Mouse (Mus musculus) heart, adult 8-10 months (tissue): Measurements from ENCODE around the gene Lamtor3. TPM values are rescaled to one million over a fixed set of nuclear protein-coding genes. Genes with fewer than 3 reads are reported as not detected.
"Not testable (repeated sequence)": the region's sequence is repeated elsewhere in the genome, so short reads cannot be mapped to it uniquely, and the experiment has no call there.

Experiments used
- DNase-seq: peaks from one replicate; pipeline ENCODE4 v3.0.0; 2022; ENCODE audit warnings: low spot score
- total RNA-seq, 4 experiments: library from RNA; stranded (reverse); gene quantifications; 2 replicates each; pipeline ENCODE4 v1.2.4; 2022

The Lamtor3 gene
- 100 to 1,000 TPM in 1 of 4 experiments, 10 to 100 TPM in 3; 87.5 to 104 (median 90.4) TPM for total RNA-seq

DNA sequence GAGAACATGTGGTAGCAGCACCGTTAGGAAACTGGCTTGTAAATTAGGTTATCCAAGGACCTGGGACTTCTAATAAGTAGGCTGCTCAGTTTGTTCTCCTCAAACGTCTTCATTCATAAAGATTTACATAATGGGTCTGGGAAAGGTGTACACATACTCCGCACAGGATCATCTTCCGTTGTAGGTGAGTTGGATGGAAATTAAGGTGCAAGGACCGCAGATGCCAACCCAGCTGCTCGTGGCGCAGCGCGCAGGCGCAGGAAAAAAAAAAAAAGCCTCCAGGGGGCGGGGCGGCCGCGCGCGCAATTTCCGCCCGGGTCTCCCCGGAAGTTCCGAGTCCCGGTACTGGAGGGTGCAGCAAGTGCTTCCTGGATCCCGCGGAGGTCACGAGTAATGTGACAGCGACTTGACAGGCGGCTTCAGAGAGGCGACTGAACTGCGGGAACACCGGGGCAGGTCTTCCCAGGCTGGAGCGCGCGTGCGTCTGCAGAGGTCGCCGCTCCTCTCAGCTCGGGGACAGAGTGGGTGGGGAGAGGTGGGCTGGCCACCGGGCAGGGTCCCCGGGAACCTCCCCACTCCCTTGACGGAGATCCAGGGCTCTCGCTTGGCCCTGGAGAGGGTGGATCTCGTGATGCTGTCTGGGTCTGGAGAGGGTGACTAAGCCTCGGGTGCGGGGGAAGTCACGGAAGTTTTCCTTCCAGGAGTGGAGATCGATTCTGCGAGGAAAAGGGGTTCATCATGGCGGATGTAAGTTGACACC, at the start of gene Lamtor3:
Gene Lamtor3 (plus strand): TSS at position 335 of the 760 bp plus-strand sequence.
- DNase-seq = peak; percentile 82

DNA sequence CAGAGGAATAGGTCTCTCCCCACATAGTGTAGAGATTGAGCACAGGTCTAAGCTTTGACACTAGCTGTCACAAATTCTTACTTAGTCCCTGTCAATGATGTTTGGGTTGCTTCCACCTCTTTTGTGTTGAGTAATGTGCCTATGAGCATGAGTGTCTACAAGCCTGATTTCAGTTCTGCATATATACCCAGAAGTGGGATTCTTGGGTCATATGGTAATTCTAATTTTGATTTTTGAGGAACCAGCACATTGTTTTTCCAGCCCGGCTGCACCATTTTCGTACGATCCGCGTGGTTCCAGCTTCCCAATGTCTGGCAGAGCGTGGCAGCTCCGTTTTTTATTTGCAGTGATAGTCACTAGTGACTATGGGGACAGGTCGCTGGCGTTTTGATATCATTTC, 48.9 kb upstream of the Lamtor3 start:
- DNase-seq = peak; percentile 6

DNA sequence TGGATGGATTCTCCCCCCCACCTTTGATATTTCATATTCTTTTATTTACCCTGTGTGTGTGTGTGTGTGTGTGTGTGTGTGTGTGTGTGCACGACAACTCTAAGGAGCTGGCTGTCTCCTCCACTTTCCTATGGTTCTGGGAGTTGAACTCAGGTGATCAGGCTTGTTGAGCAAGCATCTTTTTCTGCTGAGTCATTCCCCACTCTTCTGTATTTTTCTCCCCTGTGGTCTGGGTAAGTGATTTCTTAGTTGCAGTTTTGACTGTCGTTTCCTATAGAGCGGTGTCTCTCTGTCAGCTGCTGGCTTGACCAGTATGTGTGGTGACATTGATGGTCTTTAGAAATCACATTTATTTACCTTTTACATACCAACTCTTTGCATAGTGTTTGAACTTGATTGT, 39.0 kb upstream of the Lamtor3 start:
- no peak for DNase-seq

GRCm38 (mm10) chr3:137880109-137880748, 38.1 kb upstream of the Lamtor3 start:
- no peak for DNase-seq

- DNase-seq = no peak
Measured at GRCm38 (mm10) chr3:137881093-137881492, 37.2 kb upstream of the Lamtor3 start.

DNA sequence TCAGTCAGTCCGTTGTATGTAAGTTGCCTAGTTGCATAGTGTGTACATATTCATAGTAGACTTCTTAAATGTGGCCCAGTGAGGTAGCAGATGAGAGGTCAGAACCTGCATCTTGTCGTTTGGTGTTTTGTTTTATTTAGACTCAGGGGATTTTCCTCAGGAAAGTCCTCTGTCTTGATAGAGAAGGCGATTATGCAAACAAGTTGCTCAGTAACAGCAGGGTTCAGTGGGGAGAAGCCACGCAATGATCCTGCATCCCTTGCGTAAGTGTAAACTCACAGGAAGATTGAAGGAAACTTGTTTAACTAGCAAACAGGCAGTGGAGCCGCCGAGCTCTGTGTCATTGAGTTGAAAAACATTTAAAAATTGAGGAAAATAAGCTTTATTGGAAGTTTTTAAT, 30.3 kb upstream of the Lamtor3 start:
- DNase-seq = no peak

- DNase-seq = no peak
Measured at GRCm38 (mm10) chr3:137891089-137891488, 27.2 kb upstream of the Lamtor3 start.

- no peak for DNase-seq
Measured at GRCm38 (mm10) chr3:137892118-137892517, 26.2 kb upstream of the Lamtor3 start.

DNA sequence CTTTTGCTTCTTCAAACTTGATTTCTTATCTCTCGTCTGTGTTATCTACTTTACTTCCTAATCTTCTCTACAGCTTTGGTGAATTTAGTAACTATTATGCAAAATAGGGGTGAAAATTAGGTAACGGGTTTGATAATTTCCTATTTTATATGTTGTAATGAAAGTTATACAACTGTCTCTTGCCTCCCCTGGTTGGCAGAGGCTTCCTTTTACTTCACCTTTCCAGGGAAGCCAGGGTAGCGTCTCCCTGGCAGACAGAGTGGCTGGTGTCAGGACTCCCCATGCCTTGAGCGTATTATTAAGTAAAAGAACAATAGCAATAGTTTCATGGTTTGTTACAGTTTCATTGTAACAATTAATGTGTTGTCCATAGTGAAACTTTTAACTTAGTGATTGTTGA, 24.5 kb upstream of the Lamtor3 start:
- no peak for DNase-seq

GRCm38 (mm10) chr3:137895196-137895595, 23.1 kb upstream of the Lamtor3 start:
- no peak for DNase-seq

GRCm38 (mm10) chr3:137896386-137896785, 21.9 kb upstream of the Lamtor3 start:
- no peak for DNase-seq

- no peak for DNase-seq
Measured at GRCm38 (mm10) chr3:137896867-137897266, 21.4 kb upstream of the Lamtor3 start.

DNA sequence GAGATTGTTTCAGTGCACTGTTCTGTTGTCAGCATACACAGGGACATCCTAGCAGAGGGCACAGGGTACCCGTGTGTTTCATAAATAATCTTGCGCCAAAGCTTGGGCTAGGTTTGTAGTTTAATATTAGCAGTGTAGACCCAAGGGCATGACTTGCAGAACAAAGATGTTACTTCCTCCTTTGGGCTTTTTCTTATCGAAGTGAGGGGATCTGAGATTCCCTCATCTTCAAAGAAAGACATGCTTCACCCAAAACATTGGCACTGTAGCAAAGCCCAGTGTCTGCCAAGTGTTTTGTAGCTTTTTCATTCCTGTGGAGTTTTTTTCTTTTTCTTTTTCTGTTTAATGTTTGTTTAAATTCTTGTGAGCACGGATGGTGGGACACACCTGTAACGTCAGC, 20.6 kb upstream of the Lamtor3 start:
- no peak for DNase-seq

GRCm38 (mm10) chr3:137900149-137900548, 18.2 kb upstream of the Lamtor3 start:
- DNase-seq = no peak

DNA sequence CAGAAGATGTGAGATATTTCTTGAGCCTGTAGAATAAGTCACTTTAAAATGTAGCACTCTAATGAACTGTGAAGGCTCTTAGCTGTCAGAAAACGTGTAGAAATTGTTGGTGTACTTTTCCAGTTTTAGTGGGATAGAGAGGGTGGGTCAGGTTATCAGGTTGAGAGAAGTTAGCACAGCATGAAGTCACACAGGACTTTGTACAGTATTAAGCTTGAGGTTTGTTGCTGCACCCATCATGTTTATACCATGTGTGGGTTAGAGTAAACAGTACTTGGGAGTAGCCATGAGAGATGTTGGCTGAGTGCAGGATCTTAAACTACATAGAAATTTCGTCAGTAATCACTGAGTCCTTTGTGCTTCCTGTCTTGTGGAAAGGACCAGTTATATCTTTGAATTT, 5.2 kb upstream of the Lamtor3 start:
- DNase-seq = no peak

GRCm38 (mm10) chr3:137914567-137914966, 3.7 kb upstream of the Lamtor3 start:
- not testable (repeated sequence) for DNase-seq

- DNase-seq = no peak
Measured at GRCm38 (mm10) chr3:137917694-137918171, 573 bp upstream of the Lamtor3 start.

- no peak for DNase-seq
Measured at GRCm38 (mm10) chr3:137918932-137919311, 616 bp downstream of the Lamtor3 start.

DNA sequence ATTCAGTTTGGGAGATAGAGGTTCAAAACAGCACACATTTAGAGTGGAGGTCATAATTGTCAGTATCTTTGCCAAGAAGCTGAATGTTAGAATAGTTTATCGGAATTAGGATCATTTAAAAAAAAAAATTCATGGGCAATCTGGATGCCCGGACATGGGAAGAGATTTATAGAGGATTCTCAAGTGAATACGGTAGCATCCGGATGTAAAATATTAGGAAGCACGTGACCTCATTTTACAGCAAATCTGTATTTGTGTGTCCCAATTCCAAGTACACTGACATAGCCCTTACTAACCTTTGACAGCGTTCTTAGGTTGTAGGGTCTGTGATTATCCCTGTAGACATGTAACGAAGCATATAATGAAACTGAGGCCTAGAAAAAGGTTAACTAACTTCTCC, 1.1 kb downstream of the Lamtor3 start:
- no peak for DNase-seq

DNA sequence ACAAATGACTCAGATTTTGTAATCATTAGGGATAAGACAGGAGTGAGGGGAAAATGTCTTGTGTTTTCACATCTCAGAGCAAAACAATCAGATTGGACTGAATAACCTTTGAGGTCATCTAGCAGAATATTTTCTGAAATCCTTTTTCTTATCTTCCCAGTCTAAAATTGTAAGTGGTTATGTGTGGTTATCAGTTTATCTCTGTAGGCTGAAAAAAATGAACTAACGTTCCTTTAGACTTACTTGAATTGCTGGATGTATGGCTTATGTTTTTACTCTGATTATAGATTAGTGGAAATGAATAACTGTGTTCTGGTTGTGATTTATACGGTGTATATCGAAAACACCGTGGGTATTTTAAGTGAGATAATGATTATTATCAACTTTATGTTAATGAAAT, 2.3 kb downstream of the Lamtor3 start:
- no peak for DNase-seq

DNA sequence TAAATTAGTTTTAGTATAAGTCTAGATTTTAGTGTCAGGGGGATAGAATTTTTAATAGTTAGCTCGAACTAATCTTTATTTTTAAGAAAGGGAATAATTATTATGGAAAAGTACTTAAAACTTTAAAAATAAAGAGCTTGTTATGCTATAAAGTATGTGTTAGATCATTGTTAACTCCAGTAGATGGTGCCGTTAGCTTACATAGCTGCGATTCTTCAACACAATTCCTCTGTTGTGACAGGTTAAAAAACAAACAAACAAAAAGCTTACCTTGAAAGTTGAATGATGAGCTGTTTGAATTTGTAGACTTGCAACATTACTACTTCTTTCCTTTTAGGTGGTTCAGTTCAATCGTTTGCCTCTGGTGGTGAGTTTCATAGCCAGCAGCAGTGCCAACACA, 8.7 kb downstream of the Lamtor3 start:
- no peak for DNase-seq

DNA sequence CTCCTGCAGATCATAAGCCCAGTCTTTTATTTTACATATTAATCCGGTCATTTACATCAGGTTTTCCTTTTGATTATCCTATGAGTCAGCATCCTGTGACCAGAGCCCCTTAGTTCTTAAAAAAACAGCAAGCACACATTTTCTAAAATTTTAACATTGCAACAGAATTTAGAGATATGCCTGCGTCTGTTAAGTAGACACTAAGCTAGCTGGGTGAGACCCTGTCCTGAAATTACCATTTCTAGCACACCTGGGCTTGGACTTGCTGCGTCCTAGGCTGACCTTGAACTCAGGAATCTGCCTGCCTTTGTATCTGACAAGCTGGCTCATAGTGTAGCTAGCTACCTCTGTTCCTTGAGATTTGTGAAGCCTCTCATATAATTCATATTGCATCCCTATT, 11.6 kb downstream of the Lamtor3 start:
- no peak for DNase-seq

GRCm38 (mm10) chr3:137932748-137933147, 14.4 kb downstream of the Lamtor3 start:
- no peak for DNase-seq
